Mouse (Mus musculus) ovary, postnatal 10 days (tissue): ENCODE data around the gene Adcy3.

ENCODE experiments used
- DNase-seq: peaks from one replicate; pipeline ENCODE4 v3.0.0; 2022; ENCODE audit warnings: low spot score

Adcy3 gene

DNA sequence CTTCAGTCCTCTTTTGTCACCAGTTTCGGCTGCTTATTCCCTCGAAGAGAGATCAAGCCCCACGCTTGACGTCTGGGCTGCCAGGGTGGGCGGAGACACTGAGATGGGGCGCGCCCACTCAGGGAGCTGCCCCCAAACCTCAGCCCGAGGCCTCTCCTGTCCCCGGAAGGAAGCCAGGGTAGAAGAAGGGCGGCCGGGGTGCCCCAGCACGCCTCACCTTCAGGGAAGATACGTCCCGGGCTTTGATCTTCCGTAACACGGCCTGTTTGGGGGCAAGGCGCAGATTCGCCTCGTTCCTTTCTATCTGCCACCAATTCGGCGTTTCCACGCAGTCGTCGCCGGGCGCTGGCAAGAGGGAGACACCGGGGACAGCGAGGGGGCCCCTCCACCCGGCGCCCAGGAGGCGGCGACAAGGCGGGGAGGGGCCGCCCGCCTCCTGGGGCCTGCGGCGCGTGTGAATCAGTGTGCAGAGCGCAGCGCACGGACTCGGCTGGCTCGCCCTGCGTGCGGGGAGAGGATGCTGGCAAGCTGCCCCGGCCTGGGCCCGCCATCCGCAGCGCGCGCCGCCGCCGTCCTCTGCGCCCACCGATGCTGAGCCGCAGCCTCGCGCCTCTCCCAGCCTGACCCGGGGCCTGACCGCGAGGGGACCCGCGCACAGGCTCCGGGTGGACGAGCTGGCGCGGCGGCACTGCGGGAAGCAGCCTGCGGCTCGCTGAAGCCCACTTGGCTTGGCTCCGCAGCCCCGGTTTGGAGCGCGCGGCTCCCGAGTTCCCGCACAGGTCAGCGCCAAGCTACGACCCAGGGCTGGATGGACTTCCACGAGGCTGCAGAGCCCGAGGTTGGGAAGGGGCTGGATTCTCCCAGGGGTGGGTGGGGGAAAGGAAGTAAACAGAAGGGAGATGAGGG lies at the start of gene Adcy3:
Adcy3 (plus strand) TSS at position 163 of the 906 bp plus-strand sequence.
- DNase-seq, result peak; percentile 43

DNA sequence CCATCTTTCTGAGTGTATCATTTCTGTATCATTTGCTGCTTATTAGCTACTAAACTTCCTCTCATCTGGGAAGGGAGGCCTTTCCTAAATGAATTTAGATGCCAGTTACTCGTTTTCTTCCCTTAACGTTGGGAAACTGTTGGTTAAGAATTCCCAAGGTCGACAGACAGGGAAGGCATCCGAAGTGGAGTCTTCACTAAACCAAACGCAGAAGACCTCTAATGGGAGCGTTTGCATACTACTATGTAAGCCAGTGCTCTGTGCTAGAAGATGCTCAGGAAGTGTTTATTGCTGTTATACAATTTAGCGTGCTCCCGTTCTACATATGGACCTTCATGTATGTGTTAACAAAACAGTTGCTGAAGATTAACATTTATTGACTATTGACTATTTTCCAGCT lies 49.5 kb upstream of the Adcy3 start:
- no peak for DNase-seq

- peak; percentile 46 for DNase-seq
Measured at GRCm38 (mm10) chr12:4107383-4107782, 25.5 kb upstream of the Adcy3 start.

DNA sequence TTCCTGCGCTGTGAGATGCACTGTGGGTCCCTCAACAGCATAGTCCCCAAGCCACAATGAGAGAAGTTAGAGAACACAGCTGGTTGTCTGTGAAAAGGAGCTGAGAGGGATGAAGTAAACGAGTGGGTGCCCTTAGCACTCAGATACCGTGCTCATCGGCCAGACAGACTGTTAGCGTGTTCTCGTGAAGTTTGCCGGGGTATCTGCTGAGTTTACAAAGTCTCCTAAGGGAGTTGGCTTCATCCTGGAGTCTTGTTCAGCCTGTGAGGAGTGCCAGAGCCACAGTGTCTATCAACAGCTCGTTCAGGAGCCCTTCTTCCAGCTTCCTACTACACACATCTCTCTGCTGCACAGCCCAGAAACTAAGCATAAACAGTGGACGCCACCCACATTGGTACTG lies 16.8 kb upstream of the Adcy3 start:
- no peak for DNase-seq

- DNase-seq, result no peak
Measured at GRCm38 (mm10) chr12:4117136-4117535, 15.8 kb upstream of the Adcy3 start.

DNA sequence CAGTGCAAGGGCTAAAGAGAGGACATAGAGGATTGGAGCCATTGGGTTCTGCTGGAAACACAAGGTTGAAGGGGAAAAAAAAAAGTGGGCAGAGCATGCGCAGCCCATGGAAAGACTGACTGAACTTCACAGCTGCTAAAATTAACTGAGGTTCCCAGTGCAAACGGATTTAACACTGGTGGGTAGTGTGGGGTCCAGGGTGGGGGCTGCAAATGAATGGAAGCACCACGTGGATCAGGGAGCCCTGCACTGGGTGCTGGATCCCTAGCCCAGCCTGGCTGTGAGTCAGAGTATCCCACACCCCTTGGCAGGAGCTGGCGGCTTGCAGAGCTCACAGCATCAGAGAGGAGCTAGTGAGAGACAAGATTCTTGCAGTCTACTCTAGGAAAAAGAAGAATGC lies 15.3 kb upstream of the Adcy3 start:
- no peak for DNase-seq

- no peak for DNase-seq
Measured at GRCm38 (mm10) chr12:4127346-4127745, 5.6 kb upstream of the Adcy3 start.

GRCm38 (mm10) chr12:4133847-4134212 lies 927 bp downstream of the Adcy3 start:
- no peak for DNase-seq

DNA sequence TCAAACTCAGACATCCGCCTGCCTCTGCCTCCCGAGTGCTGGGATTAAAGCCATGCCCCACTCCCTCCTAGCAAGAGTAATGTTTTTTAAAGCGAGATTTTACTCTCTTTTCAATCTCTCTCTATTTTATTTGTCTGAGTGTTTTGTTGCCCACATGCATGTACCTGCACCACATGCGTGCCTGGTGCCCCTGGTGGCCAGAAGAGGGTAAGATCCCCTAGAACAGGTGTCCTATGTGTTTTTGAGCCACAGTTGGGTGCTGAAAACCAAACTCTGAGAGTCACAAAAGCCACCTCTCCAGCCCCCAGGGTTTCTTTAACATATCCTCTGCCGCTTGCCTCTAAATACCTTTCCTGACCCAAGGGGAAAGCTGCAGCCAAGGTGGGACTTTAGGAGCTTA lies 10.3 kb downstream of the Adcy3 start:
- DNase-seq, result no peak

- no peak for DNase-seq
Measured at GRCm38 (mm10) chr12:4150936-4151335, 18.0 kb downstream of the Adcy3 start.

DNA sequence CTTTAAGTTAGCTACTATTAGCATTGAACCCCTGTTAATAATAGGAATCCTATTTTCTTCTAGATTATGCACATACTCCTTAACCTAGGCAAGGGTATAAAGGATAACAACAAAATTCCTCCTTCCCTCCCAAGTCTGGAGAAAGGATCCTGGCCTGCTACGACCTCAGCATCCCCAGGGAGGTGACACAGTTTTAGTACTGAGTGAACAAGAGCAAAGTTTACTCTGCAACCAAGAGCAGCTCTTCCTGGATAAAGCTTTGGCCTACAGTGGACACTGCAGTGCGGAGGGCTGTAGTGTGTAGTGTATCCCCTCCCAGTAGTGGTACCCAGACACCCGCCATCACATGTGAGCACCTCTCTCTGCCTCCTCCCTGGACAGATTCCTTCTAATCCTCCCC lies 19.1 kb downstream of the Adcy3 start:
- no peak for DNase-seq

DNA sequence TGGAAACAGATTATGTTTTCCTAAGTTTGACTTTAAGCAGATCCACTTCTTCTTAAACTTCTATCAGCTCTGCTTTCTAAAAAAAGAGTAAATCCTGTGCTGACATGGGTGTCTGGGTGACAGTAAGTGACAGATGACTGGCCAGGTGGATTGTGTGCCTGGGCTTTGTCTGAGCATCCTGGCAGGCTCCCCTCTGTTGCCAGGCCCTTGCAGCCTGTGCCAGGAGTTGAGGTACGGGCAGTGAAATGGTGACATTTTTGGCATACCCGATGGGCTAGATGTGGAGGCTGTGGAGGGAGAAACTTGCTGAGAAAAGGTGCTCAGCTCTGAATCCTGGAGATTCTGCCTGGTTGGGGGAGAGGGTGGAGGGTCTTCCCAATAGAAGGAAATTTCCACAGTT lies 24.6 kb downstream of the Adcy3 start:
- DNase-seq, result no peak

- DNase-seq, result no peak
Measured at GRCm38 (mm10) chr12:4158179-4158578, 25.3 kb downstream of the Adcy3 start.

DNA sequence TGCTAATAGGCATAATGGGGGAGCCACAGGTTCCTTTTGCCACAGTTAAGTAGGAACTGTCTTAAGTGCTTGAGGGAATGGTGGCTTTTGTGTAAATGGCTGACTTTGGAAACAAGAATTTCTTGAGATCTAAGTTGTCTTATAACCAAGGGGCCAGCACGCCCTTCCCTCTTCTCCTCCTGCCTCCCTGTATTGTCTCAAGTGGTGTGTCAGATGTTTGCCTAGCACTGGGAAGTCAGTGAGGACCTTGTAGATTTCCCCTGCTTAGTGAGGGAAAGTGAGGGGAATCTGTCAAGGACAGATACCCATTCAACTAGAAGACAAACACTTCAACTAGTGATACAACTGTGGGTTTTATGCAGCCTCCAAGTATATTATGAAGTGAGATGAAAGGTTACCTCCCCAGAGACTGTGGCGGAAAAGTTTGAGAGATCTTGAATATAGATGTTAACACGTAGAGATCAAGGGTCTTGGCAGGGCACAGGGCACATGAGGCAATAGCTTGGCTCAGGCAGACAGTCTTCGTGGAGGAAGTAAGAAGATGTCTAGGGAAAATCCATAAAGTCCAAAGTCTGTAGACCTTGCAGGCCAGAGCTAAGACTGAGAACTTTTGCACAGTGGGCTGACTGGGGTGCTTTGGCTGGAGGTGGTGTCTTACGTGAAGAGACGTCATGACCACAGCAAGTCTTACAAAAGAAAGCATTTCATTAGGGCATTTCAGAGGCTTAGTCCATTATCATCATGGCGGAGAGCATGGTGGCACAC lies 26.1 kb downstream of the Adcy3 start:
- DNase-seq, result no peak

GRCm38 (mm10) chr12:4160322-4160721 lies 27.4 kb downstream of the Adcy3 start:
- DNase-seq, result no peak

DNA sequence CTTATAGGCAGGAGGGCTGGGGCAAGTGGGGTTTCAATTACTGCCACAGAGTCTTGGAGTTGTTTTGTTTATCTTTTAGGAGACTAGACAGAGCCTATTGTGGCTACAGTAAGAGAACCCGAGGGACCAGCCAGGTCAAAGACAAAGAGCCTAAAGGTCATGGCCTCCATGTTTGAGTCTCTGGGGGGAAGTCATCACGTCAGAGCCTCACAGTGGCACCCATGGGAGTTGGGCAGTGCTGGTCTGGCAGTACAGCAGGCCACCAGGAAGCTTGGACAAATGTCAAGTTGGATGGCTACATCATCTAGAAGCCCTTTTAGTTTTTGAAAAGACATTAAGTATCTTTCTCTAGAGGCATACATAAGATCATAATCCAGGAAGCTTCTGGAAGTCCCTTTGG lies 30.0 kb downstream of the Adcy3 start:
- no peak for DNase-seq

GRCm38 (mm10) chr12:4166970-4167369 lies 34.1 kb downstream of the Adcy3 start:
- DNase-seq, result no peak

GRCm38 (mm10) chr12:4169058-4169457 lies 36.2 kb downstream of the Adcy3 start:
- DNase-seq, result no peak

DNA sequence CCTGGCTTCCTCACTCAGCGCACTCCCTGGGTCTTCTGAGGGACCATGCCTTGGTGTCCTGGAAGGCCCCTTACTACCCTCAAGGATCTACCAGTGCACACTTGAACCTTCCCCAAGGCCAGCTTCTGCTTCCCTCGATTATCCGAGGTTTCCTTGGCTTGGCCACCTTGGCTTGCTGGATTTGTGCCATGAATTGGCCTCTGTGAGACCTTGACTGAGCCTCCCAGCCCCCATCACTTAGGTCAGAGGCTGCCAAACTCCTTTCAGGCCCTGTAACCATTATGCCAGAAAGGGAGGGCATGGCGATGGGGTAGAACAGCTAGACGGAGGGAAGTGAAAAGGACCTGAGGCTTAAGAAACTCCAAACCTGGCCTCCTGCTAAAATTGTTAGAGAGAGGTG lies 36.7 kb downstream of the Adcy3 start:
- DNase-seq, result no peak

DNA sequence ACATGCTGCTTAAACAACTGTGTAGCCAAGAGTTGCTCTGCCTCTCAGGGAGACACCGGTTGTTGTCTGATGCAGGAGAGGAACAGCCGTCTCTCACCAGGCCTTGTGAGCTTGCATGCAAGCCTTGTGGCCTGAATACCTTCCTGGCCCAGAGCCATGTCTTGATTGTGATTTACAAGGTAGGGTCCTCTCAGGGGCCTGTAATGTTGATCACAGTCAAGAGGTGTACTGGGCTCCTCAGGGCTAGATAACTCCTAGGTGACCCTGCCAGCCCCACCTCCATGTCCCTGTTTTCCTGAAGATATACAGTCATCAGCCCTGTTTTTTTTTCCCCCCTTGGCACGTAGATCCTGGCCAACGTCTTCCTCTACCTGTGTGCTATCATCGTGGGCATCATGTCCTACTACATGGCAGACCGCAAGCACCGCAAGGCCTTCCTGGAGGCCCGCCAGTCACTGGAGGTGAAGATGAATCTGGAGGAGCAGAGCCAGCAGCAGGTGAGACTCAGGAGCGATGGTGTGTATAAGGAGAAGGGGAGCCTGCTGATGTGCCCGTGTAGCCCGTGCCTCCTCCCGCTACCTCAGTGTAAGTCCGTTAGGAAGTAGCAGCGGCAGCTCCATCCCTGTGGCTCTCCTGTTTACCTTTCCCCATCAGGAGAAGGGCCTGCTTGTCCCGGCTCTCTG lies 40.3 kb downstream of the Adcy3 start:
- no peak for DNase-seq

DNA sequence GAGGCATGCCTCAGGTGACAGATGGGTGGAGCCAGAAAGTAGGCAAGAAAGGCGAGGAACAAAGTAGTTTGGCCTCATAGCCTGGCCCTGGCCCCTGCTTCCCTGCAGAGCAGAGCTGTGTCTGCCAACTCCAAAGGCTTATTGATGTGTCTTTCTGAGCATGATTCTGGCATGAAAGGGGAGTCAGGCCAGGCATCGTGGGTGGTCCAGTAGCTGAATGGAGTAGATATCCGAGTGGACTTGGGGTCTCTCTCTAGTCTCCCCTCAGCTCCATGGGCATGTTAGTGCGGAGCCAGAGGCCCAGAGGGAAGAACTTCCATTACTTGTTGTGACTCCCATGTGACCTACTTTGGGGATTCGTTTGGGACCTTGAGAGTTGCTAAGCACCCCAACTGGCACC lies 45.9 kb downstream of the Adcy3 start:
- DNase-seq, result no peak

GRCm38 (mm10) chr12:4179671-4180233 lies 46.8 kb downstream of the Adcy3 start:
- no peak for DNase-seq
